Mouse (Mus musculus) heart, postnatal 36 days (tissue): ENCODE data around the gene Ccdc62. TPM values are rescaled to one million over a fixed set of nuclear protein-coding genes. Genes with fewer than 3 reads are reported as not detected.
A peak's percentile ranks its signal among the peaks of the same experiment; 100 is the strongest.

Experiments
- DNase-seq, 2 experiments: peaks; one replicate each; pipeline ENCODE4 v3.0.0; 2021 to 2022
- intact Hi-C: fragments of 180-260 bp; cut with DNase I; formaldehyde crosslinking; loops from one replicate; pipeline ENCODE4 v1.15.1; 2025
- total RNA-seq, 2 experiments: library from RNA; stranded (reverse); gene quantifications; 2 replicates each; pipeline ENCODE4 v1.2.3; 2021

Ccdc62 gene
- total RNA-seq, 2 experiments from 2014 or later = 2.6 to 3.7 TPM

DNA sequence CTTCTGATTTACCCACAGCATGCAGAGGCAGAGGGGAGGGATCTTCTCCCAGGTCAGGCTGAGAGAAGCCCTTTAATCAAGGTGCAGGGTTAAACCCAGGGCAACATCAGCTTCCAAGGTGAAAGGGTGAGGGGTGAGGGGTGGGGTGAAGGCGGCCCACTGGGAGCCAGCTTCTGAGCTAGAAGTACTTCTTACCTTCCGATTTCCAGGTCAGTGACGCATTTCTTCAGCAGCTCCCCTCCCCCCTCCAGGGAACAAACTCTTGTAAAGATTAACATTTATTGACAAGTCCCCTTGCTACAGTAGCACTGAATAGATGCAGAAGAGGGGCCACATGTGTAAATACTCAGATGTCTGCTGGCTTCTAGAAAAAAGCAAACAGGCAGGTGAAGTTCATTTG, 46.8 kb downstream of the Ccdc62 start:
- intact Hi-C loops = no loop called here
- DNase-seq = no peak

DNA sequence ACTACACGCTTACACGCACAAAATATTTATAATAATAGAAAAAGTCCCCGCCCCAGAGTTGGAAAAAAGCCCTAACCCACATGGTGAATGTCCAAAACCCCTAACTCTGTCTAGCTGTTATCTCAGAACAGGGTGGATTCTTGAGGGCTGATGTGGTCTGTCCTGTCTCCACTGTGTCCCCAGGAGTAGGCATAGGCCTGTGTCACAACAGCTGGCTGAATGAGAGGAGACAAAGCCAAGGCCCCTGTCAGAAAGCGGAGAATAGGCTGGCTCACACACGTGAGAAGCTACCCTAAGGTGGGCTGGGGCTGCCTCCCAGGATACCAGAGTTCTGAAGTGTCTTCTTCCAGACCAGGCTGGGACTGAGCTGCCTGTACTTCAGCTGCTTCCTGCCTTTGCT, 47.7 kb downstream of the Ccdc62 start:
- intact Hi-C loops = no loop called here
- DNase-seq = peak in 1 of 2 experiments; percentile 2

- peak; percentile 13 to 30 for DNase-seq
- intact Hi-C loops = no loop called here
These were observed 48.9 kb downstream of the Ccdc62 start for GRCm38 (mm10) chr5:123979221-123979979.

GRCm38 (mm10) chr5:123979980-123980369, 49.5 kb downstream of the Ccdc62 start:
- peak; percentile 7 to 18 for DNase-seq
- intact Hi-C loops = no loop called here

DNA sequence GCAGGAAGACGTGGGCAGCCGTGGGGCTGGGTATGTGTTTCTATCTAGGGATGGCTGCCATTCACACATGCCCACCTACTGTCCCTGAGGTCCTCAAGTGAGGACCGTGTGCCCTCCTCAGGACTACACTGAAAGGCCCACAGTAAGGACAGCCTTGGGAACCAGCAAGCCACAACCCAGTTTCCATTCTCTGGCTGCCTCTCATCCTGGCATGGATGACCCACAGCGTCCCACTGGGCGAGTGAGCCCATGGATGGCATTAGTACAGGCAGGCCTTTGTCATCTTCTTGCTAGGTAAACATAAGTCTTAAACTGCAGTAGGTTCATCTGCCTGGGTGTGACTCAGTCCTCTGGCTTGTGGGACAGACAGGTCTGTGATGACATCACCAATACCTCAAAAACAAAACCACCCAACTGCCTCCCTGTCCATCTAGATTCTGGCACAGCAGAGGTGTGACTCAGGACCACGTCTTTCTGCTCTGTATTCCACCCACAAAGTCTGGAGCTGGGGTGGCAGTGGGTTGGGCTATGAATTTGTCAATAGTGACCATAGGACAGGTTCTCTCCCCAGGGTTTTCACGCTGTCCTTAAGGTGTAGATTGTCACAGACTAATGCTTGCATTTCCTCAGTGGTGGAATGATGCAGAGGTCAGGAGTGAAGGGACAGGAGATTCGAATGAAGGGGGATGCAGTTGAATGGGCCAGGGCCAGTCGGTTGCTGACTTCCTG, 50.2 kb downstream of the Ccdc62 start:
- intact Hi-C loops = no loop called here
- peak; percentile 8 to 9 for DNase-seq

DNA sequence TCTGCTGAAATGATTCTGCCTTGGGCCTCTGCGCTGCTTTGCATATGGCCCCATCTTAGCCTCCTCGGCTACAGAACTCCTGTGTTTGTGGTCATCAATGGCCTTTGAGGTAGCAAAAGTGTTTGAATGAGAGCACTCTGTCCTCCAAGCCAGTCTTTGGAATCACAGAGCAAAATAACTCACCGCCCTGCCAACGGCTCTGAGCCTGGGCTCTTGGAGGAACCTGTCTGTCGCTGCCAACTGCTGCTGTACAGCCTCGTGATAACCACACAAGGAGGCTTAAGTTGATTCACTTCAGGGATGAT, 50.7 kb downstream of the Ccdc62 start:
- DNase-seq = peak; percentile 30 to 34

DNA sequence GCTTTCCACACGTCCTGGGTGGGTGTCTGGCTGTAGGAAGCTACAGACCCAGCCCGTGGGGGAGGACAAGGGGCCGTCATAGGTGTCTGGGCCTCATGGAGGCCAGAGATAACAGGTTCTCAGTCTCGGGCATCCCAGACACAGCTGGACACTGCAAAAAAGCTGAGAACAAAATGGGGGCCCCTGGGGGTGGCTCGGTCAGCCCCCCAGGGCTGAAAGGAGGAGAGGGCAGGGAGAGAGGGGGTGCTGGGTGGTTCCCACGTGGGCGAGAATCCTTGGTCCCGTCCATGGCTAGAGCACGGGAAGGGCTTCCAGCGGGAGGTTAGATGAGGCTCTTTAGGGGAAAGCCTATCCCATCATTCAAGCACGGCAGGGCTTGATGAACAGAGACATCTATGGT, 52.4 kb downstream of the Ccdc62 start:
- DNase-seq = peak in 1 of 2 experiments; percentile 0
- intact Hi-C loops = no loop called here

More for the DNA sequence above, 50.7 kb downstream of the Ccdc62 start:
- intact Hi-C loops = no loop called here

DNA sequence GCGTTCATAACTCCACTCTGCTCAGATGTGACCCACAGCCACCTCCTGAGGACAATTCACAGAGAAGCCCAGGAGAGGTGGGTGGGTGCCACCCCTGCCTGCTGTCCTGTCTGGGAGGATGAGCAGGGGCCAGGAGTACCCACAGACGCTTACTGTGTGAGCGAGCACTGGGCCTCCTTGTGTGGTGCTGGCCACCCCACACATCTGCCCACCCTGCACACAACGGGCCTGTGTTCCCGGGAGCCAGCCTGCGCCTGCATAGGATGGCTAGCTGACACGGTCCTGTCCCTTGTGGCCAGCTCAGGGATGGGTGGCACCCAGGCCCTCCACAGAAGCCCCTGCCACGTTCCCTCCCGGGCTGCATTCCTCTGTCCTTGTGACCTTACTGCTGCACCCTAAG, 55.0 kb downstream of the Ccdc62 start:
- no peak for DNase-seq
- intact Hi-C loops = no loop called here

DNA sequence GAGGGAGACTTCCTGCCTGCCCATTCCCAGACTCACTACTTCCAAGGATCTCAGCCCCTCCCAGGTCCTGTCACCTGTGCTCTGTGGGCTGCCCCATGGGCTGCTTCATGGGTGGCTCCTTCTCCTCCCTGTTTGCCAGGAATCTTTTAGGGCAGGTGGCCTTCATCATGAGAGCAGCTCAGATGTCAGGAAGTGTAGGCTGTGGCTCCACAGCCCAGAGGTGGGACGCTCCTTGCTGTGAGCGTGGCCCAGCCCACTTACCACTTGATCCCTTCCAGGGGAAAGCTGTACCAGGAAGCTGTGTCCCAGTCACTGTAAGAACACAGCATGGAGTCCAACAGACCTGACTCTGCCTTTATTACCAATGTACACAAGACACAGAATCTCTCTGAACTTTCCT, 56.4 kb downstream of the Ccdc62 start:
- intact Hi-C loops = no loop called here
- DNase-seq = no peak

DNA sequence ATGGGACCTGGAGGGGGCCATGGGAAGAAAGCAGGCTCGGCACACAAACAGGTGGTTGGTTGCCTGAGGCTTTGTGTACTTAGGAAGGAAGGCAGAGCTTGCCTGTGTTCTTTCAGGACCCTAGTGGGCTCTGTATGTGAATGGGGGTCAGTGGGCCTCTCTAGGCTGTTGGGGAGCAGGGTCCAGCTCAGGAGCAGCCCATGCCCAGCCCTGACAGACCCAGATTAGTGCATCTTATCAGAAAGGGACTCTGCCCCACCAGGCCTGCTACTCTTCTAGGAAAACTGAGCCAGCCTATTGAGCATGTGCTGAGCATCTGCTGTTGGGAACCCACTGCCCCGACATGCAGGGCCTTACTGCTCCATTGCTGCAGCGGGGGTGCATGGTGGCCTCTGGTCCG, 57.0 kb downstream of the Ccdc62 start:
- intact Hi-C loops = no loop called here
- DNase-seq = no peak

GRCm38 (mm10) chr5:123989941-123990885, 59.7 kb downstream of the Ccdc62 start:
- DNase-seq = no peak
- intact Hi-C loops = loop anchor here (10.0 kb wide), 1 partner anchor 165 kb away; no protein-coding TSS in a partner anchor

DNA sequence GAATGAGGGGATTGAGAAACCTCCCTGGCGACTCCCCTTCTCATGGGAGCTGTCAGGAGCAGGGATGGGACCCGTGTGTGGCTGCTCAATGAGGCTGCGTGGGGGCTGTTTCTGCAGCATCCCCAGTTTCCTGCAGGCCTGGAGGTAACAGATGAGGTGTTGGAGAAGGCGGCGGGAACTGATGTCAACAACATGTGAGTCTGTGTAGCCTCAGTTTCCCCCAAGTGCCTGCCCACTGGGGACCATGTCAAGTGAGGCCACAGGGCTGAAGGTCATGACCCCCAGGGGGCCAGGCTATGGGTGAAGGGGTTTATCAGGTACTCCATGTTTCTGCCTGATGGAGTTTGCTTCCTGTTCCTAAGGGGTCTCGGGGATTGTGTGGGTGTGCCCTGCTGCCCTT, 60.8 kb downstream of the Ccdc62 start:
- intact Hi-C loops = loop anchor here (10.0 kb wide), 1 partner anchor 167 kb away; no protein-coding TSS in a partner anchor
- no peak for DNase-seq

GRCm38 (mm10) chr5:123992193-123992637, 61.7 kb downstream of the Ccdc62 start:
- intact Hi-C loops = loop anchor here (1.0 to 10.0 kb wide), 3 partner anchors 18 to 167 kb away; no protein-coding TSS in a partner anchor
- DNase-seq = peak; percentile 75 to 80

DNA sequence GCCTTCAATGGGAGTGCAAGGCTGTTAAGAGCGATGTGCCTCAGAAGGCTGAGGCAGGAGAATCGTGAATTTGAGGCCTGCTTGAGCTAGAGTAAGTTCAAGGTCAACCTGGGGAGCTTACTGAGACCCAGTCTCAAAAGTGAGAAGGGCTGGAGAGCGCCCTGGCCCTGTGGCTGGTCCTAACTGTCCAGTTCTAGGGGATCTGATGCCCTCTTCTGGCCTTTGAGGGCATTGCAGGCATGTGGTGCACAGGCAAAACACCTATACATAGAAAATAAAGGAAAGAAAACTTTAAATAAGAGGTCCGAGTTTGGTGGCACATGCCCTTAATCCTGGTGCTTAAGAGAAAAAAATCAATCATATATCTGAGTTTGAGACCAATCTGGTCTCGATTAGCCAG, 62.3 kb downstream of the Ccdc62 start:
- intact Hi-C loops = loop anchor here (1.0 to 10.0 kb wide), 3 partner anchors 18 to 168 kb away; no protein-coding TSS in a partner anchor
- peak; percentile 90 to 95 for DNase-seq

DNA sequence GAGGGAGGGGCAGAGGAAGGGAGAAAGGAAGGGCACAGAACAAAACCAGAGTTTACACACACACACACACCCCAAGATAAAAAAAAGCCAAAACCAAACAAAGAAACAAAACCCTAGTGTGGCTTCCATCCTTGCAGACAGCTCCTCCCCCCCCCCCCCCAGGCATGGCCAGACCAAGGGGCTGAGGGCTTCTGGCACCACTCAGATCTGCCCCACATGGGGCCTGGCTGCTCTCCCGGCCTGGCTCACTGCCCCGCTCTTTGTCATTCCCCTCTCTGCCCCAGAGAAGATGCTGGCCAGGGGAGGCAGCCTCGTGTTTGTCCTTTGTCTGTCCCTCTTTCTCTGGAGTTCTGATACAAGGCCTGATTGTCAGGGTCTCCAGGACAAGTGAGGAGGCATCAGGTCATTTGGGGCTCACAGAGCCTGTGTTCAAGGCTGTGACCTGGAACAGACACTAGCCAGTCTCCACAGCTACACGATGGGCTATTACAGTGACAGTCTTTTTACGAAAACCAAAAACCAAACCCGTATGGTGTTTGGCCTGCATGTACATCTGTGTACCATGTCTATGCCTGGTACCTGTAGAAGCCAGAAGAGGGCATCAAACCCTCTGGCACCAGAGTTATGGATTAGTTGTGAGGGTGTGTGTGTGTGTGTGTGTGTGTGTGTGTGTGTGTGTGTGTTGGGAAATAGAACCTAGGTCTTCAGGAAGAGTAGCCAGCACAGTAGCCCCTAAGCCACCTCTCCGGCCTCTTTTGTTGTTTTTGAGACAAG, 63.0 kb downstream of the Ccdc62 start:
- DNase-seq = peak in 1 of 2 experiments; percentile 60
- intact Hi-C loops = loop anchor here (10.0 kb wide), 1 partner anchor 169 kb away; no protein-coding TSS in a partner anchor

DNA sequence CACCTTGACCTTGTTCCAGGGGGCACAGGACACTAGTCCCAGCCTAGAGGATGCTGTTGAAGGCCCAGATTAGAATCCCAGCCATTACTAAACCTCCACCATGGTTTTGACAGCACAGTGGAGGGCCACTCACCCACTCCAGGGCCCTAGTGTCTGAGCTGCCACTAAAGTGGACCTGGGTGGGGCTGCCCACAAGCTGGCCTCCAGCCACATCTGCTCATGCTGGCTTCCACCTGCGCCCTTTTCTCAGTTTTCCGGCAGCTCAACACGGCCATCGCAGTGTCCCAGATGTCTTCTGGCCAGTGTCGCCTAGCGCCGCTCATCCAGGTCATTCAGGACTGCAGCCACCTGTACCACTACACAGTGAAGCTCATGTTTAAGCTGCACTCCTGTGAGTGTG, 64.0 kb downstream of the Ccdc62 start:
- DNase-seq = no peak
- intact Hi-C loops = loop anchor here (10.0 kb wide), 1 partner anchor 170 kb away; no protein-coding TSS in a partner anchor

DNA sequence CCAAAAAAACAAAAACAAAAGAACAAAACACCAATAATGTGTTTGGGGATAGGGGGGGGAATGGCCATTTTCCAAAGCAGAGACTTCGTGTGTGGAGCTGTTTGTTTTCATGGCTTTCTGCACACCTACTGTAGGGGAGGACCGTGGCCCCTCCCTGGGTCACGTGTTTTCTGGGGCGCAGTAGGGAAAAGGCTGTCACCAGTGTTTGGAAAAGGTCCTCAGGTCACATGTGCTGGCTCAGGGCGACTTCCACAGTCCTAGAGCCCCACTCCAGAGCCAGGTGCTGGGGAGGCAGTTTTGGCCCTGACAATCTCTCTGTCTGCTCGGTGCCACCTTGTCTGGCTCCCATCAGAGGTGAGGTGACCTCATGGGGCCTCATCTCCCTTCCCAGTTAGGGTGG, 64.9 kb downstream of the Ccdc62 start:
- no peak for DNase-seq
- intact Hi-C loops = loop anchor here (10.0 kb wide), 1 partner anchor 171 kb away; no protein-coding TSS in a partner anchor

DNA sequence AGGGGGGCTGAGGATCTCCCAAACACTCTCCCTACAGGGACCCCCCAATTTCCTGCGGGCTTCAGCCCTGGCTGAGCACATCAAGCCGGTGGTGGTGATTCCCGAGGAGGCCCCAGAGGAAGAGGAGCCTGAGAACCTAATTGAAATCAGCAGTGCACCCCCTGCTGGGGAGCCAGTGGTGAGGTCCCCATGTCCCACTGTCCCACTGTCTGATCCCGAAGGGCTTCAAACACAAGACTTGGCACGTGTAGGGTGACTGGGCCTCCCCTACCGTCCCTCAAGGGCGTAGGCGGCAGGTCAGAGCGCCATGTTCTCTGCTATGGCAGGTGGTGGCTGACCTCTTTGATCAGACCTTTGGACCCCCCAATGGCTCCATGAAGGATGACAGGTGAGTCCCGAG, 65.7 kb downstream of the Ccdc62 start:
- DNase-seq = no peak
- intact Hi-C loops = loop anchor here (10.0 kb wide), 1 partner anchor 171 kb away; no protein-coding TSS in a partner anchor

GRCm38 (mm10) chr5:123996695-123997094, 66.2 kb downstream of the Ccdc62 start:
- no peak for DNase-seq
- intact Hi-C loops = loop anchor here (10.0 kb wide), 1 partner anchor 172 kb away; no protein-coding TSS in a partner anchor
